Mouse (Mus musculus): Measurements from ENCODE around the gene Qpctl.

DNA sequence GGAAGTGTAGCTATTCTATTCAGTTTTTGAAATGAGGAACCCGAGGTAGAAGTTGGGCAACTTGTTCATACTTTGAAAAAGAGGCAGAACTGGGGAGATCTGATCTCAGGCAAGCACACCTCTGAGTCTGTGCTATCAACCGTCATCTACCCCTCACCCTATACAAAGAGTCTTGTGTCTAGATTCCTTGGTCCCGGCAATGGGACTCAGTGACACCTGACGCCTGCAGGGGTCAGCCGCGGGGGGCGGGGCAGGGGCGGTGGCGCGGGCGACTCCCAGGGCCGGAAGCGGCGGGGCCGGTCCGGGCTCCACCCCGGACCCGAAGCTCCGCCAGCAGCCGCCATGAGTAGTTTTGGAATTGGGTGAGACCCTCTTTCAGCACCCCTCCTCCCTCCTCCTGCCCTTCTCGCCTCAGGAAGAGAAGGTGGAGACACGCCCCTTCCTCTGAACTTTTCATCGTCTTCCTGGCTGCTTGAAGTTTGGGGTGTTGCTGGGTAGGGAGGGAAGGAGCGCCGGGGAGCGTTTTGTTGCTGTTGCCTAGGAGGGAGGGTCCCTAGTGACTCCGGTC is 31.9 kb upstream of the Qpctl start:
- TF ChIP-seq POLR2A (IDR thresholded peaks at IDR 0.05; ENCODE audit: borderline replicate concordance, insufficient read depth, low read length): no peak
- no peak for TF ChIP-seq CTCF (IDR thresholded peaks at IDR 0.05; ENCODE audit: borderline replicate concordance, insufficient read depth, low read depth, low read length)

Data from cerebellum, adult 2 months (tissue).